Mouse (Mus musculus): ENCODE results near the gene Pip4p1. TPM values are rescaled to one million over a fixed set of nuclear protein-coding genes. Genes with fewer than 3 reads are reported as not detected.
"Not testable (repeated sequence)": the region's sequence is repeated elsewhere in the genome, so short reads cannot be mapped to it uniquely, and the experiment has no call there.

Pip4p1 gene
- 79.0 and 87.9 TPM in 2 replicates for polyA plus RNA-seq (2015; fragmentation: Nextera tagmentation; extraction: Ambion mirVana)

DNA sequence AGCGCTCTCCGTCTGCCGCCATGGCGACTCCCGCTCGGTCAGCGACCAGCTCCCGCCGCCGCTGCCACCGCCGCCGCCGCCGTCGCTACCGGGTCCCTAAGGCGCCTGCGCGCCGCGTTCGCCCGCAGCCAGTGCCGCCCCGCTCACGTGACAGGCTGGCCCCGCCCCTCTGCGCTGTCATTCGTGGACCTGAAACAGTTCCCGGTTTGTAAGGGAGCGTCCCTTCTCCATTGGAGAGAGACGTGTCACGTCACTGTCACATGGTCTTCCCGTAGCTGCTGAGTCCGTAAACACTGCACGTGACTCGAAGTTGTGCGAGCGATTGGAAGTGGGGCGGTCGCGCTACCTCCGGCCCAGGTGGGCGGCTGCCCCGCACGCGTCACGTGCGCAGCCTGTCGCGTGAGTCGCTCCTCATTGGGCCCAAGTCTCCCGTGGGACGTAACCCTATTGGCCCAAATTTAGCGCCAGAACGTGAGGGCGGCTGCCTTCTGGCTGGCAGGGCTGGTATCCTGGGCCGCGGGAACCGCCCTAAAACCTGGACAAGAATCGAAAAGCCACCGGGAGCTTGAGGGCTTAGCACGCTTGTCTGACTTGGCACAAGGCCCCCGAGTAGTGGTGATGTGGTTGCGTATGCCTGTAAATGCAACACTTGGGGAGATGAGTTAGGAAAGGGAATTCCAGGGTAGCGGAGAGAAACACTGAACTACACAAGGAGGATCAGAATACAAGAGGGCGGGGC lies at the start of gene Pip4p1, which contains the start of gene Pnp:
Gene Pip4p1 (minus strand): TSS at position 103 of the 739 bp plus-strand sequence.
Gene Pnp (plus strand): TSS at position 329 of the 739 bp plus-strand sequence.
- Histone ChIP-seq H3K4me2 (peak within 1 kb of the TSS; percentile 92), H3K36me3 (peaks cover 33% of the 10 kb centered on the region), H3K9ac (peak within 1 kb of the TSS; percentile 99), H3K27me3 (no peaks in the 10 kb centered on the region), H3K4me3 (peak within 1 kb of the TSS; percentile 93), H3K4me1 (replicated peaks) (peaks cover 44% of the 10 kb centered on the region), H3K9me3 (no peaks in the 10 kb centered on the region), H3K27ac (peak within 1 kb of the TSS; percentile 91)
- ATAC-seq (ENCODE audit: low FRiP score), result peak; percentile 100
- WGBS, result under 1% methylated on average over 67 of the region's 68 CpGs

DNA sequence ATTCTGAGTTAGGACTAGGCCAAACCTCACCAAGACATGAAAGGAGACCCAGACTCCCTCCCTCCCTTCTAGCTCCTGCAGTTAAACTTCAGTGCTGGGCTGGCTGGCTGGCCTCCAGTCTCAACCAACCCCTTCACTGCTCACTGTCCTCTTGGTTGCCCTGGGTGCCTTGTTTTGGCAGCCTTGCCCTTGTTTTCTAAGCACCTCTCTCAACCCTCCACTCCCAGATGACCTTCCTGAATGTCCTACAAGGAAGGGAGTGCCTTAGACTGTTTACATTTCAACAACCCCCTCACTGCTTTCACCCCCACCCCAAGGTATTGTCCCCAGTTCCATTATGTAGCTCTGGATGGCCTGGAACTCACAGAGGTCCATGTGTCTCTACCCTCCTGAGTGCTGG lies 49.0 kb upstream of the Pip4p1 start:
- Histone ChIP-seq H3K9ac (no peak overlapping the region), H3K27me3 (no peaks in the 10 kb centered on the region), H3K9me3 (no peaks in the 10 kb centered on the region), H3K27ac (no peak overlapping the region), H3K36me3 (no peaks in the 10 kb centered on the region), H3K4me1 (replicated peaks) (peaks cover 4% of the 10 kb centered on the region; the same call in 1 of the 2 replicates), H3K4me3 (no peak overlapping the region), H3K4me2 (no peak overlapping the region)
- no peak for ATAC-seq (ENCODE audit: low FRiP score)

DNA sequence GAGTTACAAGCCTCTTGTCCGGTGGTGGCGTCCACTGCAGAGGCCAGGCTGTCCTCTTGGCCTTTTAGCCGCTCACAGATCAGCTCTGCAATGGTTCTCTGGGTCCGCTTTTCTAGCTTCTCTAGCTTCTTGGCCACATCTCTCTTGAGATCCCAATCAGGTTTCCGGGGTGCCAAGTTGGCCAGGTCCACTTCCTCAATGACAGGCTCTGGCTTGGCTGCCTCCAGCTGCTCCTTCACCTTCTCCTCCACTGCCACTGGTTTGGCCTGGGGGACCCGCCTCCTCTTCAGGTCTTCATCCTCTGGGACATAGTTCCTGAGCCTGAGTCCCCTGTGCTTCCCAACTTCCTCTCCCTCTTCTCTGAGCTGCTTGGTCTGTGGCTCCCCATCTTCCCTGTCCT lies 47.8 kb upstream of the Pip4p1 start:
- 89% methylated on average over 6 of the region's 6 CpGs for WGBS
- not testable (repeated sequence) for ATAC-seq (ENCODE audit: low FRiP score)

DNA sequence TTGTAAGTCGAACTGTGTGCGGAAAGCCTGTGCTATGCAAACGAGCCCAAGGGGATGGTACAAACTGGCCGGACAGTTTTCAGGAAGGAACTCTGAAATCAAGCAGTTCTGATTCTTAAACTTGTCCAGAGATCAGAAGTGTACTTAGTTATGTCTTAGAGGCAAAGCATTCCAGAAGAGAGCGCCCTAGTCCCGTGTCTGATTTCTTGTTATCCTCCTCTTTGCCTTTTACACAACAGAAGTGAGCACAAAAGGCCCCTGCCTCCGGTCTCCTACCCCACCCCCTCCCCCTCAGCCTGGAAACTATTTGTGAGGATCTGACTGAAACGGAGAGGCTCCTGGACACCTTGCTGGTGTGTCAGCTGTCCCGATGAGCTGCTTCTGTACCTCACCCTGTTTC lies 46.0 kb upstream of the Pip4p1 start:
- Histone ChIP-seq H3K27me3 (no peaks in the 10 kb centered on the region), H3K9me3 (no peaks in the 10 kb centered on the region), H3K4me2 (0 out of 2 replicates have a peak overlapping the region, but pooled peaks have one; percentile 8), H3K36me3 (no peaks in the 10 kb centered on the region), H3K9ac (no peak overlapping the region), H3K27ac (no peak overlapping the region), H3K4me1 (replicated peaks) (peaks cover 4% of the 10 kb centered on the region; the same call in 1 of the 2 replicates), H3K4me3 (no peak overlapping the region)
- ATAC-seq (ENCODE audit: low FRiP score), result no peak
- 13% methylated on average over 9 of the region's 9 CpGs for WGBS

More for the DNA sequence above, 47.8 kb upstream of the Pip4p1 start:
- H3K4me1 ChIP-seq (replicated peaks); H3K36me3 ChIP-seq; H3K4me2 ChIP-seq; H3K27me3 ChIP-seq; H3K9me3 ChIP-seq; H3K27ac ChIP-seq; H3K9ac ChIP-seq; H3K4me3 ChIP-seq: not testable (repeated sequence)

DNA sequence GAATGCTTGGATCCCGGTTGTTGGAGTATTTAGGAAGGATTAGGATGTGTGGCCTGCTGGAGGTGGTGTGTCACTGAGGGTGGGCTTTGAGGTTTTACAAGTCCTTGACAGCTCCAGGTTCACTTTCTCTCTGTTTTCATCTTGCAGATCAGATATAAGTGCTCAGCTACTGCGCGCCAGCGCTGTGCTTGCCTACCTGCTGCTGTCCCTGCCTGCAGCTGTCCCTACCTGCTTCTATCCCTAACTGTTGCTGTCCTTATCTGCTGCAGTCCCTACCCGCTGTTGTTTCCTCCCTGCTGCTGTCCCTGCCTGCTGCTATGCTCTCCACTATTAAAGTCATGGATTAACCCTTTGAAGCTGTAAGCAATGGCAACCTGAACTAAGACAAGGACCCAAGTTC lies 44.3 kb upstream of the Pip4p1 start:
- Histone ChIP-seq H3K9ac (no peak overlapping the region), H3K4me1 (replicated peaks) (peaks cover 4% of the 10 kb centered on the region; the same call in 1 of the 2 replicates), H3K36me3 (no peaks in the 10 kb centered on the region), H3K4me2 (no peak overlapping the region), H3K27me3 (no peaks in the 10 kb centered on the region), H3K9me3 (no peaks in the 10 kb centered on the region), H3K27ac (no peak overlapping the region), H3K4me3 (no peak overlapping the region)
- WGBS, result 59% methylated on average over 5 of the region's 5 CpGs
- no peak for ATAC-seq (ENCODE audit: low FRiP score)

DNA sequence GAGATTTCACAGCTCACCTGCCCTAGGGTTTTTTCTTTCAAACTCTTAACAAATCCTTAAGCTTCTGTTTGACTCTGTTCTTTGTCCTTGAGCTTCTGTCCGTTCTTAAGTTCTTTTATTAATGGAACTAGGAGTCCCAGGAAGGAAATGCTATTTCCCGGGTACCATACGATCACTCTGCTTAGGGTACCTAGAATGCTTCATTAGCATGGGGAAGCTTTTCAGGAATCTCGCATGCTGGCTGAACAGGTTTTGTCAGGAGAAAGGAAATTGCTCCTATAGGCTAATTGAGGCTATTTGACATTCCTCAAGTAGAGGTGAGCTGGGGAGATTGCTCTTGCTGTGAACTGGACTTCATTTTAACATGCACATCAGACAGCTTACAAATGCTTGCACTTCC lies 43.0 kb upstream of the Pip4p1 start:
- 72% methylated on average over 4 of the region's 4 CpGs for WGBS
- H3K4me1 ChIP-seq (replicated peaks), result peaks cover 12% of the 10 kb centered on the region
- H3K9me3 ChIP-seq, result no peaks in the 10 kb centered on the region
- no peak for ATAC-seq (ENCODE audit: low FRiP score)
- H3K4me3 ChIP-seq, result no peak overlapping the region
- no peaks in the 10 kb centered on the region for H3K36me3 ChIP-seq
- H3K27ac ChIP-seq, result no peak overlapping the region
- no peaks in the 10 kb centered on the region for H3K27me3 ChIP-seq
- no peak overlapping the region for H3K9ac ChIP-seq
- H3K4me2 ChIP-seq, result no peak overlapping the region

DNA sequence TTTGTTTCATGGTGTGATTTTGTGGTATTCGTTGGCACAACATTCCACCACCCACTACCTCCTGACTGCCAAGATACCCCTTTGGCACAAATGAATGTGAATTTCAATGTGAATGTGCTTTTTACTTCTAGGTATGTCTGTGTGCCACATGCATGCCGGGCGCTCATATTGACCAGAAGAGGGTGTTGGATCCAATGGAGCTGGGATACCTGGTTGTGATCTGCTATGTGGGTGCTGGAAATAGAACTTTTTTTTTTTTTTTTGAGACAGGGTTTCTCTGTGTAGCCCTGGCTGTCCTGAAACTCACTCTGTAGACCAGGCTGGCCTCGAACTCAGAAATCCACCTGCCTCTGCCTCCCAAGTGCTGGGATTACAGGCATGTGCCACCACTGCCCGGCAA lies 42.4 kb upstream of the Pip4p1 start:
- not testable (repeated sequence) for H3K27ac ChIP-seq; ATAC-seq (ENCODE audit: low FRiP score); H3K27me3 ChIP-seq; H3K36me3 ChIP-seq; H3K9ac ChIP-seq; H3K4me2 ChIP-seq; H3K9me3 ChIP-seq; H3K4me3 ChIP-seq
- H3K4me1 ChIP-seq (replicated peaks), result peaks cover 12% of the 10 kb centered on the region
- WGBS, result 93% methylated on average over 5 of the region's 5 CpGs

DNA sequence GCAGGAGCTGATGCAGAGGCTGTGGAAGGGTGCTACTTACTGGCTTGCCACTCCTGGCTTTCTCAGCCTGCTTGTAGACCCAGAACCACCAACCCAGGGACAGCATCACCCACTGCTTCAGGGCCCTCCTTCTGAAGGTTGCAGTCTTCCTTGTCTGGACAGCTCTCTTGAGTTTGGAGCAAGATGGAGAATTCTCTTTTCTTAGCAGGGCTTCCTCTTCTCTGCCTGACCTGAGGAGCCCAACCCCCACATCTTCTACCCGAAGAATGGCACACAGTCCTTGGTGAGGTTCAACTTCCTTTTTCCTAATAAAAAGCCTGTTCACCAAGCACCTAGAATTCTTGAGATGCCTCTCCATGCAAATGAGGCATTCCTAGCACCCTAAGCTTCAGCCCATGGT lies 40.2 kb upstream of the Pip4p1 start:
- no peak overlapping the region for H3K9ac ChIP-seq
- H3K27ac ChIP-seq, result no peak overlapping the region
- H3K4me3 ChIP-seq, result no peak overlapping the region
- no peaks in the 10 kb centered on the region for H3K9me3 ChIP-seq
- no peak overlapping the region for H3K4me2 ChIP-seq
- WGBS, result 90% methylated on average over 1 of the region's 1 CpGs
- no peaks in the 10 kb centered on the region for H3K27me3 ChIP-seq
- peaks cover 8% of the 10 kb centered on the region; the same call in 1 of the 2 replicates for H3K4me1 ChIP-seq (replicated peaks)
- H3K36me3 ChIP-seq, result no peaks in the 10 kb centered on the region
- ATAC-seq (ENCODE audit: low FRiP score), result no peak

DNA sequence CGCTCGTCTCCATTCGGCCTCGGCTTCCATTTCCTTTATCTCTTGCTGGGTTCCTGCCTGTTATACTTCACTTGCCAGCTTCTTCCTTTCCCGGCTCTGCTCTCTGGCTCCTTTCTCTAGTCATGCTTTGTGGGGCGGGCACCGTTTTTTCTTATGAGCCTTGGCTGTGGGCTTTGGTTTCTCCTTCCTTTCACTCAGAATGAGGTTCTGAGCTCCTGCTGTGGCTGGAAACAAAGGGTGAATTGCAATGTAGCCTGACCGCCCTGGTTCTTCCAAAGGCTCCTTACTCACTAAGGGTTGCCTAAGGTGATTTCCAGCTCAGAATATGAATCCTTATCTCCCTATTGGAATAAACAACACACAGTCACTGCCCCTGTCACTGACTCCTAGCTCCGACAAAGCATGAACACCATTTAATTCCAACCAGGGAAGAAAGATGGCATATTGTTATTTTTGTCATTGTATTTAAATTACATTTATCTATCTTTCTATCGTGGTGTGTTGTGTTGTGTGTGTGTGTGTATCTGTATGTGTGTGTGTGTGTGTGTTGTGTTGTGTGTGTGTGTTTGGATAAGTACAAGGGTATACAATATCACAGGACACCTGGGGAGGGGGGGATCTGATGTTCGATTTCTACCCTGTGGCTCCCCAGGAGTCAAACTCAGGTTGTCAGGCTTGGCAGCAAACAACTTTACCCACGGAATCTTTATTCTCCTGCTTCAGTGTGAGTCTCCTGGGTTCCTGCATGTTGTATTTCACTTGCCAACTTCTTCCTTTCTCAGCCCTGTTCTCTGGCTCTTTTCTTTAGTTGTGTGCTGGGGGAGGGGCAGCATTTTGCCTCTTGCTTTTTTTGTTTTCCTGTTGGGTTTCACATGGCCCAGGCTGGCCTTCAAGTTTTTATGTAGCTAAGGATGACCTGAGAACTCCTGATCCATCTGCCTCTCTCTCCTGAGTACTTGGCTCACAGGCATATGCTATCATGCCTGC lies 39.2 kb upstream of the Pip4p1 start:
- ATAC-seq (ENCODE audit: low FRiP score), result no peak
- H3K9ac ChIP-seq, result no peak overlapping the region
- no peaks in the 10 kb centered on the region for H3K27me3 ChIP-seq
- peak overlapping the region; percentile 27 for H3K4me2 ChIP-seq
- 17% methylated on average over 12 of the region's 12 CpGs for WGBS
- no peak overlapping the region; the same call in none of the 2 replicates for H3K27ac ChIP-seq
- no peaks in the 10 kb centered on the region for H3K9me3 ChIP-seq
- H3K36me3 ChIP-seq, result no peaks in the 10 kb centered on the region
- H3K4me3 ChIP-seq, result no peak overlapping the region
- peaks cover 8% of the 10 kb centered on the region; the same call in 1 of the 2 replicates for H3K4me1 ChIP-seq (replicated peaks)

DNA sequence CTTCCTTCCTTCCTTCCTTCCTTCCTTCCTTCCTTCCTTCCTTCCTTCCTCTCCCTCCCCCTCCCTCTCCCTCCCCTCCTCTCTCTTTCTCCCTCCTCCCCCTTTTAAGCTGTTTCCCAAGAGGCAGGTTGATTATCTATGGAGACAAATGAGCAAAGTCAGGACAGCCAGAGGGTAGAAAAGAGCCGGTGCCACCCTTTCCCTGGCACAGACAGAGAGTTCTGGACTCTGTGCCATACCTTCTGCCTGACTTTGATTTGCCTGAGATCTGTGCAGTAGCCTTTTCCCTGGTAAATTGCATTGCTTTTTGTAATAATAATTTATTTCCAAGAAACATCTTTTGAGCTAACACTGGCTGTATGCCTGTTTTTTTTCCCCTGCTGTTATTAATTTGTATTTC lies 38.4 kb upstream of the Pip4p1 start:
- Histone ChIP-seq H3K27me3 (no peaks in the 10 kb centered on the region), H3K4me2 (peak overlapping the region; percentile 27; the same call in 1 of the 2 replicates), H3K9me3 (no peaks in the 10 kb centered on the region), H3K4me3 (no peak overlapping the region), H3K4me1 (replicated peaks) (peaks cover 8% of the 10 kb centered on the region; the same call in 1 of the 2 replicates), H3K36me3 (no peaks in the 10 kb centered on the region), H3K9ac (no peak overlapping the region), H3K27ac (no peak overlapping the region)
- 4% methylated on average over 1 of the region's 1 CpGs for WGBS
- no peak for ATAC-seq (ENCODE audit: low FRiP score)

DNA sequence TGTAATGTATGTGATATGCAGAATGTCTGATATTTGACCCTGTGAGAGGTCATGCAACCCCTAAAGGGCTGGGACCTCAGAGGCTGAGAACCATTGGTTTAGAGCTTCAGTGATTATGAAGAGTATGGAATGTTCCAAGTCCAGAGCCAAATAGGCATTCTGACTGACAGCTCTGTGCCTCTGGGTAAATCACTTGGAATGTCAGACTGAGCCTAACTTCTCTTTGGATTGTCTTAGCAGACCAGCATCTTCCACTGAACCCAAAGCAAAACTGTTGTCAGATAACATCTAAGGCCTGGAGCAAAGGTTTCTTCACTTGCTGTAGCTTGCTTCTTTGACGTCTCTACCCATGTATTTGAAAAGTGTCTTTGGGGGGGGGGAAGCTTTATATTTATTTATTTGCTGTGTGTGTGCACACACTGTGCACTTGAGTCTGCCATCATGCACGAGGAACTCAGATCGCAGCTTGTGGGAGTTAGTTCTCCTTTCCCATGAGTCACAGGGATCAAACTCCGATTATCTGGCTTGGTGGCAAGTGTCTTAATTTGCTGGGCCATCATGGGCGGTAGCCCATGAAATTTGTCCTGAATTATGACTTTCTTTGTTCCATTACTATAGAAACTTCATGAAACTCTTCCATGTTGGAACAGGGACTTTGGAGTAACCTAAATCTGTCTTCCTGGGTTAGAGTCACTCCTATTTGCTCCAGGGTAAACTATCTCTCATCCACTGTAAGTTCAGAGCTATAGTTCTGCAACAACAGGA lies 37.7 kb upstream of the Pip4p1 start:
- Histone ChIP-seq H3K9ac (no peak overlapping the region), H3K36me3 (no peaks in the 10 kb centered on the region), H3K4me1 (replicated peaks) (peaks cover 8% of the 10 kb centered on the region; the same call in 1 of the 2 replicates), H3K27me3 (no peaks in the 10 kb centered on the region), H3K4me2 (no peak overlapping the region), H3K27ac (no peak overlapping the region), H3K4me3 (no peak overlapping the region), H3K9me3 (no peaks in the 10 kb centered on the region)
- no peak for ATAC-seq (ENCODE audit: low FRiP score)
- 80% methylated on average over 5 of the region's 5 CpGs for WGBS
